Mouse (Mus musculus) spleen, adult 2 months (tissue): ENCODE measurements around the gene Prdm12.

Experiments used
- CTCF ChIP-seq: fragments of 200-500 bp; IDR thresholded peaks from 2 replicates; pipeline ENCODE4 v1.5.1; 2011; ENCODE audit warnings: mild to moderate bottlenecking, inconsistent platforms; ENCODE audit not compliant: insufficient read depth, insufficient read length, insufficient replicate concordance; ENCODE audit errors: extremely low read depth
- POLR2A ChIP-seq: fragments of 200-500 bp; IDR thresholded peaks from 2 replicates; pipeline ENCODE4 v1.6.1; 2011; ENCODE audit warnings: low read depth, low read length, inconsistent platforms

GRCm38 (mm10) chr2:31611400-31611799, 28.4 kb upstream of the Prdm12 start:
- TF ChIP-seq CTCF = no peak
- no peak for TF ChIP-seq POLR2A
